Comparison of ENCODE assay signal across 20 mouse cellular contexts in genomic region chr1:86349696-86350095, GRCm38 (mm10). TPM values are rescaled to one million over a fixed set of nuclear protein-coding genes. Genes with fewer than 3 reads are reported as not detected.
DNase-seq lines count a peak whose midpoint lies in the region; ATAC-seq and TF ChIP-seq lines count a peak whose summit lies in the region.
"Had no signal": no experiment of that assay in that cellular context is flagged by ENCODE, and none has a peak within 500 bp of the region (broad histone marks: within the 10 kb centered on the region; RNA-seq: fewer than 3 reads in every experiment).

No protein-coding gene starts in this region.

- no peak overlapping the region for H3K4me3 ChIP-seq in heart, embryonic 10.5 days
- H3K4me3 ChIP-seq in midbrain, embryonic 11.5 days (ENCODE audit: low read depth, low read length) = no peak overlapping the region
- no peak overlapping the region for H3K4me3 ChIP-seq in midbrain, postnatal 0 days (ENCODE audit: low read depth, low read length)
- no peak overlapping the region for H3K4me3 ChIP-seq in ES-Bruce4 (ENCODE audit: low read depth, low read length)
- no peak overlapping the region for H3K4me3 ChIP-seq in hindbrain, postnatal 0 days (ENCODE audit: low read length)
- H3K4me3 ChIP-seq: hindbrain, embryonic 10.5 days had no signal

- H3K36me3 ChIP-seq in heart, embryonic 10.5 days = peaks cover 85% of the 10 kb centered on the region
- peaks cover 39% of the 10 kb centered on the region for H3K36me3 ChIP-seq in midbrain, embryonic 11.5 days (ENCODE audit: control insufficient read depth, insufficient read depth, low read length)
- H3K36me3 ChIP-seq in midbrain, postnatal 0 days (ENCODE audit: insufficient read depth, low read length) = peaks cover 44% of the 10 kb centered on the region
- H3K36me3 ChIP-seq in ES-Bruce4 (ENCODE audit: control insufficient read depth, insufficient read depth, low read length, poor library complexity, severe bottlenecking) = peaks cover 81% of the 10 kb centered on the region
- peaks cover 66% of the 10 kb centered on the region for H3K36me3 ChIP-seq in hindbrain, postnatal 0 days (ENCODE audit: insufficient read depth, low read length)

- H3K27ac ChIP-seq in heart, embryonic 10.5 days = no peak overlapping the region
- H3K27ac ChIP-seq in midbrain, embryonic 11.5 days (ENCODE audit: low read depth, low read length) = no peak overlapping the region
- no peak overlapping the region for H3K27ac ChIP-seq in midbrain, postnatal 0 days (ENCODE audit: low read depth, low read length)
- peak overlapping the region; percentile 95; the same call in 1 of the 2 replicates for H3K27ac ChIP-seq in ES-Bruce4 (ENCODE audit: insufficient read depth, low read length)
- H3K27ac ChIP-seq in hindbrain, postnatal 0 days = no peak overlapping the region
- H3K27ac ChIP-seq: hindbrain, embryonic 10.5 days; hindbrain, embryonic 14.5 days had no signal

- 86% methylated on average over 1 of the region's 1 CpGs for WGBS in heart, embryonic 10.5 days
- 91% methylated on average over 1 of the region's 1 CpGs for WGBS in midbrain, embryonic 11.5 days
- WGBS in midbrain, postnatal 0 days = 88% methylated on average over 1 of the region's 1 CpGs
- 76% methylated on average over 1 of the region's 1 CpGs for WGBS in hindbrain, postnatal 0 days

- no peak overlapping the region for H3K9ac ChIP-seq in midbrain, embryonic 11.5 days (ENCODE audit: low read length)
- no peak overlapping the region for H3K9ac ChIP-seq in midbrain, postnatal 0 days (replicated peaks; ENCODE audit: low read length, poor library complexity, severe bottlenecking)
- no peak overlapping the region for H3K9ac ChIP-seq in ES-Bruce4 (ENCODE audit: low read depth, poor library complexity, severe bottlenecking)
- H3K9ac ChIP-seq in hindbrain, postnatal 0 days (replicated peaks; ENCODE audit: low read length) = no peak overlapping the region
- H3K9ac ChIP-seq: hindbrain, embryonic 14.5 days had no signal

- no peaks in the 10 kb centered on the region for H3K9me3 ChIP-seq in heart, embryonic 10.5 days
- H3K9me3 ChIP-seq in midbrain, embryonic 11.5 days (ENCODE audit: control insufficient read depth, low read length) = no peaks in the 10 kb centered on the region
- no peaks in the 10 kb centered on the region for H3K9me3 ChIP-seq in midbrain, postnatal 0 days (ENCODE audit: low read length)
- no peaks in the 10 kb centered on the region for H3K9me3 ChIP-seq in ES-Bruce4 (replicated peaks; ENCODE audit: control insufficient read depth, insufficient read depth, low read length, poor library complexity, severe bottlenecking)
- no peaks in the 10 kb centered on the region for H3K9me3 ChIP-seq in hindbrain, postnatal 0 days (ENCODE audit: low read length)
- H3K9me3 ChIP-seq: hindbrain, embryonic 10.5 days had no signal

- no peak for TF ChIP-seq EP300 in ES-Bruce4 (IDR thresholded peaks at IDR 0.05; ENCODE audit: insufficient read depth, low read depth, low read length)

- no peak for TF ChIP-seq CTCF in midbrain, postnatal 0 days (IDR thresholded peaks at IDR 0.05)
- TF ChIP-seq CTCF in ES-Bruce4 (IDR thresholded peaks at IDR 0.05; ENCODE audit: low read depth, low read length) = no peak
- no peak for TF ChIP-seq CTCF in hindbrain, postnatal 0 days (IDR thresholded peaks at IDR 0.05; ENCODE audit: low read depth)

- H3K27me3 ChIP-seq in heart, embryonic 10.5 days (ENCODE audit: insufficient read depth, poor library complexity, severe bottlenecking) = no peaks in the 10 kb centered on the region
- no peaks in the 10 kb centered on the region for H3K27me3 ChIP-seq in midbrain, embryonic 11.5 days (ENCODE audit: control insufficient read depth, insufficient read depth, low read length)
- H3K27me3 ChIP-seq in midbrain, postnatal 0 days (ENCODE audit: insufficient read depth, low read length) = no peaks in the 10 kb centered on the region
- no peaks in the 10 kb centered on the region for H3K27me3 ChIP-seq in ES-Bruce4 (ENCODE audit: control insufficient read depth, insufficient read depth, low read length, poor library complexity, severe bottlenecking)
- no peaks in the 10 kb centered on the region for H3K27me3 ChIP-seq in hindbrain, postnatal 0 days (ENCODE audit: insufficient read depth, low read length)
- H3K27me3 ChIP-seq: Patski had no signal

- H3K4me1 ChIP-seq in heart, embryonic 10.5 days = no peaks in the 10 kb centered on the region
- no peaks in the 10 kb centered on the region for H3K4me1 ChIP-seq in midbrain, embryonic 11.5 days (ENCODE audit: control insufficient read depth, insufficient read depth, low read length)
- no peaks in the 10 kb centered on the region for H3K4me1 ChIP-seq in midbrain, postnatal 0 days (ENCODE audit: insufficient read depth, low read length)
- H3K4me1 ChIP-seq in ES-Bruce4 (ENCODE audit: control insufficient read depth, insufficient read depth, low read length) = peaks cover 3% of the 10 kb centered on the region
- no peaks in the 10 kb centered on the region for H3K4me1 ChIP-seq in hindbrain, postnatal 0 days (ENCODE audit: insufficient read depth, low read length)
- H3K4me1 ChIP-seq: hindbrain, embryonic 10.5 days had no signal

- no peak for ATAC-seq in midbrain, embryonic 11.5 days (ENCODE audit: low FRiP score)
- ATAC-seq in midbrain, postnatal 0 days (ENCODE audit: low FRiP score) = no peak
- no peak for ATAC-seq in hindbrain, postnatal 0 days
- ATAC-seq: forebrain, embryonic 16.5 days; Patski had no signal

- no peak overlapping the region for H3K4me2 ChIP-seq in midbrain, embryonic 11.5 days
- H3K4me2 ChIP-seq in midbrain, postnatal 0 days (ENCODE audit: low read depth, low read length, poor library complexity, severe bottlenecking) = no peak overlapping the region
- H3K4me2 ChIP-seq in hindbrain, postnatal 0 days (ENCODE audit: low read depth, low read length) = no peak overlapping the region
- H3K4me2 ChIP-seq: heart, embryonic 11.5 days; hindbrain, embryonic 14.5 days had no signal

- TF ChIP-seq POLR2A in ES-Bruce4 (IDR thresholded peaks at IDR 0.05; ENCODE audit: insufficient read depth, low read length) = no peak

- DNase-seq in heart, adult 11 months = peak; percentile 62
- DNase-seq in heart, embryonic 10.5 days (ENCODE audit: low spot score) = no peak
- DNase-seq in midbrain, embryonic 11.5 days (ENCODE audit: low spot score, missing footprints) = peak; percentile 81
- no peak for DNase-seq in midbrain, postnatal 0 days (ENCODE audit: low spot score)
- DNase-seq in adipocyte (ENCODE audit: low spot score) = peak; percentile 77
- DNase-seq in retina, embryonic 14.5 days (ENCODE audit: low spot score) = no peak
- no peak for DNase-seq in hindbrain, postnatal 0 days (ENCODE audit: low spot score)
- DNase-seq: adrenal gland, adult 8-10 months; cerebellum, adult 2 months; cerebellum, postnatal 10 days; gastrocnemius, postnatal 10 days; kidney, adult 11 months; kidney, adult 9 months had no signal

RNA-seq across cellular contexts. Expression of gene Ncl, which starts 9.5 kb away (rescaled TPM):
- 345 and 518 TPM in 2 replicates for polyA plus RNA-seq in heart, embryonic 10.5 days (2016; fragmentation: Nextera tagmentation; extraction: Ambion mirVana)
- 339 and 375 TPM in 2 replicates for polyA plus RNA-seq in midbrain, embryonic 11.5 days (2014; fragmentation: Nextera tagmentation; extraction: Ambion mirVana)
- total RNA-seq in midbrain, postnatal 0 days (2014; rRNA removed) = 29.8 and 40.7 TPM in 2 replicates
- 185 and 209 TPM in 2 replicates for polyA plus RNA-seq in midbrain, postnatal 0 days (2015; fragmentation: Nextera tagmentation; extraction: Ambion mirVana)
- polyA plus RNA-seq in ES-Bruce4 (2011; ENCODE audit: insufficient read depth, insufficient read length, low read depth, missing spikeins) = 1,350 and 1,473 TPM in 2 replicates
- total RNA-seq in hindbrain, postnatal 0 days (2014; rRNA removed) = 15.1 and 17.2 TPM in 2 replicates
- polyA plus RNA-seq in hindbrain, postnatal 0 days (2015; fragmentation: Nextera tagmentation; extraction: Ambion mirVana) = 203 and 213 TPM in 2 replicates

RNA-seq across cellular contexts. Expression of gene B3gnt7, which starts 47.1 kb away (rescaled TPM):
- 6.6 and 8.1 TPM in 2 replicates for polyA plus RNA-seq in heart, embryonic 10.5 days (2016; fragmentation: Nextera tagmentation; extraction: Ambion mirVana)
- 2.0 and 2.5 TPM in 2 replicates for polyA plus RNA-seq in midbrain, embryonic 11.5 days (2014; fragmentation: Nextera tagmentation; extraction: Ambion mirVana)
- 14.5 and 14.9 TPM in 2 replicates for total RNA-seq in midbrain, postnatal 0 days (2014; rRNA removed)
- 15.0 and 15.7 TPM in 2 replicates for polyA plus RNA-seq in midbrain, postnatal 0 days (2015; fragmentation: Nextera tagmentation; extraction: Ambion mirVana)
- 54.9 and 55.3 TPM in 2 replicates for polyA plus RNA-seq in ES-Bruce4 (2011; ENCODE audit: insufficient read depth, insufficient read length, low read depth, missing spikeins)
- total RNA-seq in hindbrain, postnatal 0 days (2014; rRNA removed) = 12.6 and 14.1 TPM in 2 replicates
- 8.7 and 9.2 TPM in 2 replicates for polyA plus RNA-seq in hindbrain, postnatal 0 days (2015; fragmentation: Nextera tagmentation; extraction: Ambion mirVana)
- polyA plus RNA-seq: C2C12 had no signal

Comparison
In these comparisons a context has a peak if more than half of its experiments do, and no peak if none do; other contexts are left out.
1. DNase-seq: peak in heart, adult 11 months (single experiment), midbrain, embryonic 11.5 days (single experiment) and adipocyte (single experiment); none in heart, embryonic 10.5 days (single experiment), midbrain, postnatal 0 days (single experiment), retina, embryonic 14.5 days (single experiment) and hindbrain, postnatal 0 days (single experiment).